Mouse (Mus musculus) CH12.LX (cell line): ENCODE measurements around the gene Fam118a. TPM values are rescaled to one million over a fixed set of nuclear protein-coding genes. Genes with fewer than 3 reads are reported as not detected.
A peak's percentile ranks its signal among the peaks of the same experiment; 100 is the strongest.

ENCODE experiments used
- DNase-seq: peaks from one replicate; pipeline ENCODE4 v3.0.0-alpha.2; 2013; ENCODE audit errors: extremely low read depth
- H3K27ac ChIP-seq: 2 replicates; pipeline ENCODE4 v1.5.1; 2012; ENCODE audit warnings: low read depth, mild to moderate bottlenecking, control low read depth, moderate library complexity; ENCODE audit not compliant: insufficient read depth
- H3K27me3 ChIP-seq: replicated peaks from 2 replicates; pipeline ENCODE3; 2012; ENCODE audit warnings: inconsistent platforms
- H3K36me3 ChIP-seq, 2 experiments: replicated peaks in 1 of 2; 2 replicates each; pipeline versions ENCODE3 to v1.6.1; 2012; ENCODE audit warnings: inconsistent platforms in 1 of 2, low read length in 1 of 2, mild to moderate bottlenecking in 1 of 2, mixed read lengths in 1 of 2, moderate library complexity in 1 of 2; ENCODE audit not compliant: control insufficient read depth in 1 of 2, insufficient read depth in 1 of 2
- H3K4me1 ChIP-seq, 2 experiments: 2 replicates each; pipeline ENCODE4 v1.6.1; 2012; ENCODE audit warnings: inconsistent platforms in 1 of 2, moderate library complexity in 1 of 2; ENCODE audit not compliant: insufficient read depth in 2 of 2, control insufficient read depth in 1 of 2
- H3K4me2 ChIP-seq: 2 replicates; pipeline ENCODE4 v1.6.1; 2012; ENCODE audit warnings: low read depth, mild to moderate bottlenecking, control low read depth; ENCODE audit not compliant: poor library complexity, insufficient read depth, severe bottlenecking
- H3K4me3 ChIP-seq, 3 experiments: fragments of 150-350 bp in 1 of 3; sonication (generic) in 1 of 3; replicated peaks in 1 of 3; 2 replicates each; pipeline versions ENCODE3 to v1.5.1; 2011 to 2012; ENCODE audit warnings: low read depth in 2 of 3, low read length in 2 of 3, mild to moderate bottlenecking in 2 of 3, moderate library complexity in 2 of 3, control low read depth in 1 of 3, improper control_type of control experiment in 1 of 3, inconsistent platforms in 1 of 3, mixed read lengths in 1 of 3; ENCODE audit not compliant: poor library complexity in 1 of 3
- H3K79me2 ChIP-seq: replicated peaks from 2 replicates; pipeline ENCODE4 v1.6.1; 2012; ENCODE audit warnings: mild to moderate bottlenecking, moderate library complexity; ENCODE audit not compliant: control insufficient read depth, poor library complexity, insufficient read depth, severe bottlenecking; ENCODE audit errors: extremely low read depth
- H3K9ac ChIP-seq: 2 replicates; pipeline ENCODE4 v1.6.1; 2012; ENCODE audit warnings: low read depth, mild to moderate bottlenecking, control low read depth, moderate library complexity; ENCODE audit not compliant: insufficient read depth
- H3K9me3 ChIP-seq: replicated peaks from 2 replicates; pipeline ENCODE3; 2012; ENCODE audit warnings: low read length, inconsistent platforms, mixed read lengths
- BHLHE40 ChIP-seq: IDR thresholded peaks from 2 replicates; pipeline ENCODE4 v1.6.1; 2011; ENCODE audit warnings: mild to moderate bottlenecking, low read depth, low read length, improper control_type of control experiment
- CHD1 ChIP-seq: IDR thresholded peaks from 2 replicates; pipeline ENCODE4 v1.6.1; 2012; ENCODE audit warnings: low read depth, low read length, improper control_type of control experiment, inconsistent platforms
- CHD2 ChIP-seq: IDR thresholded peaks from 2 replicates; pipeline ENCODE4 v1.6.1; 2011; ENCODE audit warnings: low read length, improper control_type of control experiment
- CTCF ChIP-seq, 2 experiments: IDR thresholded peaks in 1 of 2; conservative IDR thresholded peaks in 1 of 2; 2 replicates each; pipeline ENCODE4 v1.5.1; 2011 to 2012; ENCODE audit warnings: low read depth in 2 of 2, low read length in 2 of 2, improper control_type of control experiment in 1 of 2, inconsistent platforms in 1 of 2, mild to moderate bottlenecking in 1 of 2, moderate library complexity in 1 of 2
- E2F4 ChIP-seq: IDR thresholded peaks from 2 replicates; pipeline ENCODE4 v1.6.1; 2011; ENCODE audit warnings: low read depth, low read length, improper control_type of control experiment; ENCODE audit not compliant: insufficient replicate concordance
- ELF1 ChIP-seq: IDR thresholded peaks from 2 replicates; pipeline ENCODE4 v1.6.1; 2014; ENCODE audit warnings: low read depth, mild to moderate bottlenecking, inconsistent platforms, low read length, improper control_type of control experiment
- EP300 ChIP-seq: IDR thresholded peaks from 2 replicates; pipeline ENCODE4 v1.6.1; 2011; ENCODE audit warnings: low read length, improper control_type of control experiment
- ETS1 ChIP-seq: conservative IDR thresholded peaks from 2 replicates; pipeline ENCODE4 v1.6.1; 2012; ENCODE audit warnings: low read depth, mild to moderate bottlenecking, inconsistent platforms, low read length, improper control_type of control experiment, moderate library complexity
- GABPA ChIP-seq: IDR thresholded peaks from 2 replicates; pipeline ENCODE4 v1.6.1; 2012; ENCODE audit warnings: low read depth, low read length, improper control_type of control experiment, inconsistent platforms; ENCODE audit not compliant: insufficient replicate concordance
- HCFC1 ChIP-seq: IDR thresholded peaks from 2 replicates; pipeline ENCODE4 v1.6.1; 2012; ENCODE audit warnings: low read depth, mild to moderate bottlenecking, inconsistent platforms, low read length, improper control_type of control experiment
- IRF4 ChIP-seq: IDR thresholded peaks from 2 replicates; pipeline ENCODE4 v1.6.1; 2014; ENCODE audit warnings: low read depth, mild to moderate bottlenecking, inconsistent platforms, low read length, improper control_type of control experiment
- JUN ChIP-seq: IDR thresholded peaks from 2 replicates; pipeline ENCODE4 v1.6.1; 2011; ENCODE audit warnings: low read depth, mild to moderate bottlenecking, low read length, improper control_type of control experiment, moderate library complexity; ENCODE audit not compliant: insufficient read depth
- JUND ChIP-seq: conservative IDR thresholded peaks from 2 replicates; pipeline ENCODE4 v1.6.1; 2011; ENCODE audit warnings: low read depth, low read length, improper control_type of control experiment
- KAT2A ChIP-seq: IDR thresholded peaks from 2 replicates; pipeline ENCODE4 v1.6.1; 2012; ENCODE audit warnings: low read length, improper control_type of control experiment, inconsistent platforms; ENCODE audit not compliant: insufficient replicate concordance
- MAFK ChIP-seq: IDR thresholded peaks from 2 replicates; pipeline ENCODE4 v1.6.1; 2011; ENCODE audit warnings: low read length, improper control_type of control experiment; ENCODE audit not compliant: insufficient replicate concordance
- MAX ChIP-seq: IDR thresholded peaks from 2 replicates; pipeline ENCODE4 v1.6.1; 2011; ENCODE audit warnings: low read length, improper control_type of control experiment
- MAZ ChIP-seq: IDR thresholded peaks from 2 replicates; pipeline ENCODE4 v1.6.1; 2012; ENCODE audit warnings: low read depth, mild to moderate bottlenecking, inconsistent platforms, low read length, improper control_type of control experiment, moderate library complexity
- MEF2A ChIP-seq: IDR thresholded peaks from 2 replicates; pipeline ENCODE4 v1.6.1; 2014; ENCODE audit warnings: low read depth, mild to moderate bottlenecking, inconsistent platforms, low read length, improper control_type of control experiment, borderline replicate concordance
- MXI1 ChIP-seq: IDR thresholded peaks from 2 replicates; pipeline ENCODE4 v1.6.1; 2011; ENCODE audit warnings: mild to moderate bottlenecking, low read depth, low read length, improper control_type of control experiment
- MYC ChIP-seq: IDR thresholded peaks from 2 replicates; pipeline ENCODE4 v1.6.1; 2011; ENCODE audit warnings: low read depth, mild to moderate bottlenecking, improper control_type of control experiment, low read length
- NELFE ChIP-seq: IDR thresholded peaks from 2 replicates; pipeline ENCODE4 v1.6.1; 2011; ENCODE audit warnings: low read depth, low read length, improper control_type of control experiment
- NRF1 ChIP-seq: IDR thresholded peaks from 2 replicates; pipeline ENCODE4 v1.6.1; 2014; ENCODE audit warnings: low read depth, mild to moderate bottlenecking, inconsistent platforms, low read length, improper control_type of control experiment, moderate library complexity
- PAX5 ChIP-seq: IDR thresholded peaks from 2 replicates; pipeline ENCODE4 v1.6.1; 2012; ENCODE audit warnings: low read length, inconsistent platforms, mixed read lengths
- POLR2A ChIP-seq: IDR thresholded peaks from 2 replicates; pipeline ENCODE4 v1.6.1; 2011; ENCODE audit warnings: low read depth, mild to moderate bottlenecking, improper control_type of control experiment, low read length
- POLR2AphosphoS2 ChIP-seq: IDR thresholded peaks from 2 replicates; pipeline ENCODE4 v1.6.1; 2011; ENCODE audit warnings: low read depth, low read length, improper control_type of control experiment
- RAD21 ChIP-seq: IDR thresholded peaks from 2 replicates; pipeline ENCODE4 v1.6.1; 2011; ENCODE audit warnings: low read depth, mild to moderate bottlenecking, low read length, improper control_type of control experiment, moderate library complexity
- RCOR1 ChIP-seq: conservative IDR thresholded peaks from 2 replicates; pipeline ENCODE4 v1.6.1; 2012; ENCODE audit warnings: low read depth, mild to moderate bottlenecking, inconsistent platforms, low read length, improper control_type of control experiment
- SIN3A ChIP-seq: IDR thresholded peaks from 2 replicates; pipeline ENCODE4 v1.6.1; 2012; ENCODE audit warnings: low read length, improper control_type of control experiment, inconsistent platforms
- SMC3 ChIP-seq: IDR thresholded peaks from 2 replicates; pipeline ENCODE4 v1.6.1; 2011; ENCODE audit warnings: low read depth, low read length, improper control_type of control experiment
- TBP ChIP-seq: conservative IDR thresholded peaks from 2 replicates; pipeline ENCODE4 v1.6.1; 2011; ENCODE audit warnings: low read depth, low read length, improper control_type of control experiment
- TCF12 ChIP-seq: IDR thresholded peaks from 2 replicates; pipeline ENCODE4 v1.6.1; 2014; ENCODE audit warnings: low read depth, mild to moderate bottlenecking, inconsistent platforms, low read length, improper control_type of control experiment
- UBTF ChIP-seq: IDR thresholded peaks from 2 replicates; pipeline ENCODE4 v1.6.1; 2012; ENCODE audit warnings: low read depth, mild to moderate bottlenecking, inconsistent platforms, low read length, improper control_type of control experiment, moderate library complexity
- USF1 ChIP-seq: IDR thresholded peaks from 2 replicates; pipeline ENCODE4 v1.6.1; 2014; ENCODE audit warnings: low read depth, mild to moderate bottlenecking, inconsistent platforms, low read length, improper control_type of control experiment
- USF2 ChIP-seq: conservative IDR thresholded peaks from 2 replicates; pipeline ENCODE4 v1.6.1; 2011; ENCODE audit warnings: low read depth, low read length, improper control_type of control experiment
- ZC3H11A ChIP-seq: IDR thresholded peaks from 2 replicates; pipeline ENCODE4 v1.6.1; 2012; ENCODE audit warnings: low read depth, mild to moderate bottlenecking, inconsistent platforms, low read length, improper control_type of control experiment
- ZKSCAN1 ChIP-seq: IDR thresholded peaks from 2 replicates; pipeline ENCODE4 v1.6.1; 2012; ENCODE audit warnings: low read depth, inconsistent platforms, low read length, improper control_type of control experiment, borderline replicate concordance
- ZMIZ1 ChIP-seq: IDR thresholded peaks from 2 replicates; pipeline ENCODE4 v1.6.1; 2012; ENCODE audit warnings: low read depth, mild to moderate bottlenecking, inconsistent platforms, low read length, improper control_type of control experiment
- ZNF384 ChIP-seq: IDR thresholded peaks from 2 replicates; pipeline ENCODE4 v1.6.1; 2012; ENCODE audit warnings: low read depth, low read length, improper control_type of control experiment, inconsistent platforms
- dilution Hi-C: fragments of 300-500 bp; cut with MboI; formaldehyde crosslinking; loops from 2 replicates; pipeline ENCODE4 v1.14.3; 2020; ENCODE audit warnings: low sequenced_read_pairs; ENCODE audit not compliant: extremely low pct_unique_long_range_greater_than_20kb, extremely low pct_ligation_motif_present
- in situ Hi-C: fragments of 300-500 bp; cut with MboI; formaldehyde crosslinking; loops from 3 replicates; pipeline ENCODE4 v1.14.3; 2019; ENCODE audit warnings: low sequenced_read_pairs, low pct_ligation_motif_present, low pct_unique_long_range_greater_than_20kb, mixed read lengths
- polyA plus RNA-seq: library from polyadenylated mRNA; unstranded; fragments of >175 nt; gene quantifications from 2 replicates; pipeline ENCODE4 v1.2.1, GENCODE M21; 2012; ENCODE audit warnings: low read depth; ENCODE audit not compliant: insufficient read length
- total RNA-seq, 2 experiments: library from RNA; depleted of rRNA; stranded (reverse); fragments of 300-350 nt in 1 of 2; fragments of >200 nt in 1 of 2; gene quantifications; 2 replicates each; pipeline ENCODE4 v1.2.3; 2012 to 2014

Gene Fam118a
- total and polyA plus RNA-seq, 3 experiments, result 13.1 to 18.2 (median 15.0) TPM

GRCm38 (mm10) chr15:85036566-85037342 is 8.0 kb downstream of the Fam118a start:
- in situ Hi-C loops, result loop anchor here (5.0 kb wide), 1 partner anchor 39 kb away; no protein-coding TSS in a partner anchor
- TF ChIP-seq ELF1 (peak; percentile 75), ETS1 (no peak), E2F4 (no peak), CHD2 (no peak), MXI1 (peak; percentile 87), MAZ (no peak; the same call in 1 of the 2 replicates), ZNF384 (no peak), UBTF (no peak; the same call in 1 of the 2 replicates), TBP (peak; percentile 78), EP300 (no peak), TCF12 (peak; percentile 84), NRF1 (peak; percentile 81), SMC3 (no peak), JUND (no peak), ZC3H11A (no peak), PAX5 (no peak), MYC (peak; percentile 86), SIN3A (peak; percentile 81), MAFK (no peak), HCFC1 (peak; percentile 86), JUN (no peak), NELFE (peak; percentile 82), ZMIZ1 (peak; percentile 72; the same call in 1 of the 2 replicates), ZKSCAN1 (no peak), POLR2AphosphoS2 (0 out of 2 replicates have a peak, but pooled peaks have one; percentile 33), CHD1 (no peak), RAD21 (no peak), KAT2A (peak; percentile 41; the same call in 1 of the 2 replicates), USF2 (0 out of 2 replicates have a peak, but pooled peaks have one; percentile 12), GABPA (no peak; the same call in 1 of the 2 replicates), POLR2A (peak; percentile 93), CTCF (conservative IDR thresholded peaks at IDR 0.05 in 1 of 2, IDR thresholded peaks at IDR 0.05 in 1 of 2; ENCODE audit: low read depth in 2 of 2, low read length in 2 of 2) (no peak), MEF2A (peak; percentile 85), IRF4 (peak; percentile 66), RCOR1 (no peak), MAX (no peak; the same call in none of the 2 replicates), BHLHE40 (no peak), USF1 (no peak)

More at GRCm38 (mm10) chr15:85036566-85037342, 8.0 kb downstream of the Fam118a start:
- Histone ChIP-seq H3K27me3 (no peaks in the 10 kb centered on the region), H3K4me2 (peak overlapping the region; percentile 14; the same call in 1 of the 2 replicates), H3K36me3 (peaks cover 0 to 18% of the 10 kb centered on the region in 2 experiments), H3K27ac (0 out of 2 replicates have a peak overlapping the region, but pooled peaks have one; percentile 3), H3K4me3 (peak overlapping the region; percentile 78 to 89 (median 83)), H3K9me3 (no peaks in the 10 kb centered on the region), H3K4me1 (peaks cover 8 to 50% of the 10 kb centered on the region in 2 experiments), H3K9ac (peak overlapping the region; percentile 94), H3K79me2 (no peaks in the 10 kb centered on the region)
- DNase-seq, result peak; percentile 93
- dilution Hi-C loops, result no loop called here
